Mouse (Mus musculus): ENCODE measurements at regions not wholly inside any gene's neighbourhood (a gene's known extent, or its start where the extent isn't known, plus 50 kb on each side); places are given as distances from the start of the nearest gene placed in this dataset.

DNA sequence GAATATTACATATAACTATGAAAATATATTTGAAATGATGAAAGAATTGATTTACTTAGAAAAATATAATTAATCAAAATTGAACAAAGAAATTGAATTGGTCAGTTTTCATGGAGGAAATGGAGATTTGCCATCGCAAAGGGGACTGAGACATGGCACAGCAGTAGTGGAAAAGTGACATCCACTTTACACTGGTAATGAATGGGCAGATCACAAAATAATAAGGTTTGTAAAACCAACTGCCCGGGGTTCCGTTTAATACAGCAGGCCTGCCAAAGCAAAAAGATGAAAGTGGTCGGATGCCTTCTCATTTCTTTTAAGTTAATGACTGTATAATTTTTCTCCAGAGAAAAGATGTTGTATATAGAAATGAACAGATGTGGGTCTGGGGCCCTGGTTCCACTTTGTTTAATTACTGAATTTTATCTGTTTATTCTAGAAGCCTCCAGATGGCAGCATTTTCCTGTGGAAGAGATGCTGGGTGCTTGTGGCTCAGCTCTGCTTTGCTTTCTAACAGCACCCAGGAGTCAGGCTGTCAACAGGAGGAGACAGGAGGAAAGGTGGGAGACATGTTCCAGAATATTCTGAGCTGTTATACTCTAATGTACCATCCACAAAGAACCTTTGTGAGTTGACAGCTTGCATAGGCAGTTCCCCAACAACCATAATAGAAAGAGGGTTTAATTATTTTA, 75.6 kb upstream of the Fbxl17 start:
- DNase-seq (ENCODE audit: extremely low read depth, insufficient read length, low spot score): peak; percentile 29

DNA sequence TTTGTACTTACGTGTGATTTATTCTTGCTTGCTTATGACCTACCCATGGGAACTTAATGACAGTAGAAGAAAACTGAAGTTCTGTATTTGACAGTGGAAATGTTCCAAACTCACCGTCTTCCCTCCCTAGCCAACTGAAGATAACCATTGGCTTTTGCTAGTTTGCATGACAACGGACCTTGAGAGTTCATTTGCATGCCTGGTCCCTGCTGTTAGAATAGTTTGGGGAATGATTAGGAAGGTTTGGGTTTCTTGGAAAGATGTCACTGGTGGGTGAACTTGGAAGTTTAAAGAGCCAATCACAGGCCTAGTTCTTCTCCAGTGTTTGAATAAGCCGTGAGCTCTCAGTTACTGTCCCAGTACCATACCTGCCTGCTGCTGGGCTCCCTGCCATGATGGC, 83.1 kb upstream of the Fbxl17 start:
- no peak for DNase-seq (ENCODE audit: extremely low read depth, insufficient read length, low spot score)

DNA sequence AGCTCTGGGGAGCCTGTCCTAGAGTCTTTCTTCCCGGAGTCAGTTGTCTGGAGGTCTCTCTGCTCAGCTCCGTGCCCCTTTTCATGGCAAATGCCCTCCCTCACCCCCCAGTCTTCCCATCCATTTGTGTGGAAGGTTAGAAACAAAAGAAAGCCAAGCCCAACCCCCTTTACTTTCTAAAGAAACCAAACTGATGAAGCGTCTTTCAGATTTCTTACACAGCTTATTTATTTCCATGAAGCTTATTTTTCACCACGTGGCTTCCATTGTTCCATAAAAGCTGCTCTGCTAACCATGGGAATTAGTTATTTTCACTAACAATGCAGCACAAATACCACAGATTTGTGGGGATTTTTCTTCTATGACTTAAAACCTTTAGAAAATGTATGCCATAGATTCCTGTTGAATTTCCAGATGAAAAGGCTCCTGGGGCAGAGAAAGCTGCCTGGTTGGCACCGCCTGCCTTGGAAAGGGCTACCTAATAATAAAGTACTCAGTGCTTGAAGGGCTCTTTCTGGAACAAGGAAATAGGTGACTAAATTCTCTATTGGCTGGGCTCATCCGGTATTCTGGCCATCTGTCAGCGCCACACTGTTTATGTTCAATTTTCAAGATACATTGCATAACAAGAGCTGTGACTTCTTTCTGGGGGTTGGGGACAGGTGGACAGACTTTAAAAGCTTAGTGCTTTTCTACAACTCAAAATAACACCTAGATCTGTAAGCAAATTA, 107.4 kb upstream of the Fbxl17 start:
- no peak for DNase-seq (ENCODE audit: extremely low read depth, insufficient read length, low spot score)

DNA sequence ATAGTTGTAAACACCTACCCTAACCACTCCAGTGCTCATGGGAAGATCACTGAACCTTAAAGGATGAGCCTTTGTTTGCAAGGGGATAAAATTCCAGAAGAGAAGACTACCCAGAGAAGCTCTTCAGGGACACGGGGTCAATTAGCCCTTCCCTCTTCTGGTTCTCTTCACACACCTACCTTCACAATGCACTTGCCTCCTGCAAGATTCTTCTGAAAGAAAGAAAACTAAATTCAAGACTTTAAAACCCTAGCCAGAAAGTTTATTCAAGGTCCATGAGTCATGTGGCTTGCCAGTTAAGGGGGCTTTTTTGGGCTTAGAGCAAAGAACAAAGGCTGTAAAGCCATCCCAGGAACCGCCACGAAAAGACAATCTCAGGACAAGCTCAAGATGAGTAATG, 122.9 kb upstream of the Fbxl17 start:
- no peak for DNase-seq (ENCODE audit: extremely low read depth, insufficient read length, low spot score)

DNA sequence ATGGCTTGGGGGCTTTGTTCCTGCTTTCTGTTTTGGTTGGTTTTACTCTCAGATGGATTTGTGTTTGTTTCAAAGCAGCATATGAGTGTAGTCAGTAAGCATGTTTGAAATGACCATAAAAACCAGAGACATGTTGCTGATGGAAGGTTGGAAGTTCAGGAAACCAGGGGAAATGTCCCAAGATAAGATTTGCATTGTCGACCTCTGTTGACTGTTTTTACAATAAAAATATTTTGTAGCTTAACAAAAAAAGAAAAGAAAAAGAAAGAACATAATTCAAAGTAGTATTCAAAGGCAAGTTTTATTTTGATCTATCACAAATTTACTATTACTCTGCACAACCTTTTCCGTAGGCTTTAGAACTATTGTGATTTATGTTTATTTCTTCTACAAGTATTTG, 137.8 kb upstream of the Fbxl17 start:
- DNase-seq (ENCODE audit: extremely low read depth, insufficient read length, low spot score): no peak

DNA sequence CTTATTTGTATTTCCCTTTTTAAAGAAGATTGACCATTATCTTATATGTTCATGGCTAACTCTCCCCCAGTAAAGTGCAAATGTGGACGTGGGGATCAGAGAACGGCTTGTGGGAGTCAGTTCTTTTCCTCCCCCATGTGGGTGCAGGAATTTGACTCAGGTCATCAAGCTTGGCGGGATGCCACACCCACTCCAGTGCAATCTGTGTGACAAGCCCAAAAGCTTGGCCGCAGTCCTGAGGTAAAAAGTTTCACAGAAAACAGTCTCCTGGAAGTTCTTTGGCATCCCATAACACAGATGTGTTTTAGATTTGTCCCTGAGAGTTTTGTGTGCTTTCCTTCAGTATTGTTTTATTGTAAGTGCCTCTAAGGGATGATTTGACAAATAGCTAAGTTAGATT, 144.6 kb upstream of the Fbxl17 start:
- DNase-seq (ENCODE audit: extremely low read depth, insufficient read length, low spot score): no peak

DNA sequence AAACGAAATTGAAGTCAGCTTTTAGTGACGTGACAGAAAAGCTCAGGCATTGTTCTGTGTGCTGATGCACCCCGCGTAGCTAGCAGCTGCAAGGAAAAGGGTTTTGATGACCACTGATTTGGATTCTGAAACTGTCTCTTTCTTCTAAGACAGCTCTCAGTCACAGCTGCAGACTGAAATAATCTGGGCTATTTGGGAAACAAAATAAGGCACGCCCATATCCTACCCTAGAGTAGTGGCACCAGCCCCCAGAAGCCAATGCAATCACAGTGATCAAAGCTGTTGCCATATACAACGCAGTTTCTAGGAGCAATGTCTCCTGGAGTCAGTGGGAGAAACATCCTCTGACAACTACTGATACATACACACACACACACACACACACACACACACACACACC, 157.9 kb upstream of the Fbxl17 start:
- no peak for DNase-seq (ENCODE audit: extremely low read depth, insufficient read length, low spot score)

DNA sequence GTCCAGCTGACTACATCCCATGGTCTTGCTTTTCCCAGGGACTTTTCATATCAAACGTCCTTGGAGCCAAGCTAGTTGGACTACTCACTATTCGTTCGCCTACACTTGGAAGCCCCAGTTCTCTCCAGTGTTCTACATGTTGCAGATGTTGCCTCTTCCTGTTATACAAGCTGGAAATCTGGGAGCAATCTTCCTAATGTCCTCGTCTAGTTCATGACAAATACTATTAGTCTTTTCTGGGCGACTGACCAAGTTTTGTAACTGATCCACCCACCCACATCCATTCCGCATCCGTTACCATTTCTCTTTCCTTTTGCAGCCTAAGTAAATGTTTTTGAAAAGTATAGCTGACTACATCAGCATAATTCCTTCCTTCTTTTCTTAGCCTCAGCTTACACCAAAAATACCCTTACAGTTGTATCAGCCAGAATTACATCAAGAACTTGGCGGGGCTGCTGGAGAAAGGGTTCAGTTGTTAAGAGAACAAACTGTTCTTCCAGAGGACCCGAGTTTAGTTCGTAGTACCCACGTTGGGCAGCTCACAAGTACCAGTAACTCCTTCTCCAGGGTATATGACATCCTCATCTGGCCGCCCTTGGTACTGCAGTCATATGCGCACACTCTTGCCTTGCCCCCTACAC, 161.1 kb upstream of the Fbxl17 start:
- DNase-seq (ENCODE audit: extremely low read depth, insufficient read length, low spot score): no peak

DNA sequence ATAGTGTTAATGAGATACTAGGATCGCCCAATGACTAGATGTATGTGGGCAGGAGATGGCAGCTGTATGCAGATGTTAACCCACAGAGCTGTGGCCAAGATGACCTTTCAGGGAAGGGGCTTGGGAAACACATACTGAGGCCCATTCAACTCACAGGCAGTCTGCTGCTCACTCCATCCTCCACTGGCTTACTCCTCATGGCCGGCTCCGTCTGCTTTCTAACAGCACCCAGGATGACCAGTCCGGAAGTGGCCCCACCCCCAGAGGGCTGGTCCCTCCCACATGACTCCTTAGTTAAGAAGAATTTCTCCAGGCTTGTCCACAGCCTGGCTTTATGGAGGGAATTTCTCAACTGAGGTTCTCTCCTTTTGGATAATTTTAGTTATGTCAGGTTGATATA, 161.8 kb upstream of the Fbxl17 start:
- DNase-seq (ENCODE audit: extremely low read depth, insufficient read length, low spot score): peak; percentile 47

DNA sequence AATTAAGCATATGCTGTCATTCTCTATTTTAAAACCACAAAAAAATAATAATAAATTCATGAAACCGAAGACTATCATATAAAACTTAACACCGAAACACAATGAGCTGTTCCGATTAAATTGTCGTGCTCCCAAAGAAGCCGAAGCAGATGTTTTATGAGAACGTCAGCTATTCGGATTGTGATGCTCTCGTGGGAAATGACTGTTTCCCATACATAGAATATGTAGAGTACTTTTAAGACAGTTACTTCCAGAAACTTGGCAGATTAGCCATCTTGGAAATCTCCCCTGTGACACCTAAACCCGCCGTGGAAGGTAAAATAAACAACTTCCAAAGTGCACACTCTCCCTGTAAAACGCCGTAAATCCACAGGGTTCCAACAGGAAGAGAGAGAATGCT, 162.4 kb upstream of the Fbxl17 start:
- DNase-seq (ENCODE audit: extremely low read depth, insufficient read length, low spot score): no peak

DNA sequence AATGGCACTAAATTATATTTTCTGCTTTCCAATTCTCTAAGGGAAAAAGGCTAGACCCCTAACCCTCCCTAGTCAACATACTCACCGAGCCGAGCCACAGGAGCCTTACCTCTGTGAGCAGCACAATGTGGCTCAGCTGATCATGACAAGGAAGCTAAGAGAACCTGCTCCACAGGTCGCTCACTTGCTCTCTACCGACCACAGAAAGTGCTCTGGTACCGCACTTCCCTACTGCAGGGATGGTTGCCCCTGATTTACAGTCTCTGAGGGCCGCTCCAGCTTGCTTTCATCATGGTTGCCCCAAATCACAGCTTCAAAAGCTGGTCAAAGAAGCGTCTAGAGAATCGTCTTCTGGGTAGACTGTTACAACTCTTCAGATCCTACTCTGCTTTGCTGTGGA, 177.0 kb upstream of the Fbxl17 start:
- DNase-seq (ENCODE audit: extremely low read depth, insufficient read length, low spot score): no peak

DNA sequence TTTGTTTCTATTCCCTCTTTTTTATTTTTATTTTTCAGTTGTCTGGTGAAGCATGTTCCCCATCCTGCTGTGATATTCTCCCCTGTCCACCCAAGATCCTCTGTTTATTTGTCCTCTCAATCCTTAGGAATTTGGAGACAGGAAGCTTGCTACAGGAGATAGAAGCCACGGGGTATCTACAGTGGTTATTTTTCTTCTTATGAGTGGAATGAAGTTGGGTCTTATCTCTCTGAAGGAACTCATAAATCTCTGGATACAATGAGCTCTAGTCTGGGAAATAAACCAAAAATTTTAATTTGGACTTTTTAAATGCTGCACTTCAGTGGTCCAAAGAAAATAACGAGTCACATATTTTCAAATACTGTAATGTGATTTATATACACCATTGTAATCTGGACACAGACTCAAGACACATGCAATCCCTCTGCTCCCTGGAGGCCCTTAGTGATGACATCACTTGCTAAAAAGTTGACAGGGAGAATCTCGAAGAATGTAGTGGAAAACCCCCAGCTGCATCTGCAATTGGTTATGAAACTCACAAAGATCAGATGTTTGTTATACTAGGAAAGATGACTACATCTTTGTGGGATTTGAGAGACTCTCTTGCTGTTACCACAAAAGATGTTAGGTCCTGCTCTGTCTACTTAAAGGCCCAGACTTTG, 178.3 kb upstream of the Fbxl17 start:
- DNase-seq (ENCODE audit: extremely low read depth, insufficient read length, low spot score): peak; percentile 65

DNA sequence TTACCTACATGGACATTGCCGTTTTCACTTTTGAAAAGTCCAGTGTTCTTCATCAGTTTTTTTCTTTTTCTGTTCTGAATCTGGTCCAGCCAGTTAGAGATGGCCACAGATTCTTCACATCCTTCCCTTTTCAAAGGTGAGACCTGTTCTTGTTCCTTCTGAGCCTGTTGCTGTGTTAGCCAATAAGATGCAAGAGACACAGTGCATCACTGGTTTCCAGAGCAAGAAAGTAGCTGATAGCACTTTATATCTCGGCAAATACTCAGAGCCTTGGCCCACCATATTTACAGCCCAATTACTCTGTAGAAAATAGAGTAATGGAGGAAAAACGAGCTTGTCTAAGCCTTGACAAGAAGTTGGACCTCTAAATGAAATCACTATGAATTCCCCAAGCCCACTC, 180.7 kb upstream of the Fbxl17 start:
- no peak for DNase-seq (ENCODE audit: extremely low read depth, insufficient read length, low spot score)

DNA sequence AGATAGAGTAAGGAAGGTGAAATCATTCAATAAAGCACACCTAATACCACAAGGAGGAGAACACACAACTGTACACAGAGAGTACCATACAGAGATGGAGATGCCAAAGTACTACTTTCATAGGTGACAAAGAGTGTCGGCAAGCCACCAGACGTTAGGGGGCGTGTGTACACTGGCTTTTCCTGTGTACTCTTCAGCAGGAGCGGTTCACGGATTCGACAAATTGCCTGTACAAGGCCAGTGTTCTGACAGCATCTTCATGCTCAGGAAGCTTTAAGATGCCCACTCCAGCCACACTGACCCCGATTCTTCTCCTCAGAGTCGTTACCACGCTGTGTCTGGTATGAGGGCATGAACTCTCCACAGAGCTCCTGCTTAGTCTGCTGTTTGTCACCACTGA, 179.5 kb upstream of the Fer start:
- DNase-seq (ENCODE audit: extremely low read depth, insufficient read length, low spot score): no peak

DNA sequence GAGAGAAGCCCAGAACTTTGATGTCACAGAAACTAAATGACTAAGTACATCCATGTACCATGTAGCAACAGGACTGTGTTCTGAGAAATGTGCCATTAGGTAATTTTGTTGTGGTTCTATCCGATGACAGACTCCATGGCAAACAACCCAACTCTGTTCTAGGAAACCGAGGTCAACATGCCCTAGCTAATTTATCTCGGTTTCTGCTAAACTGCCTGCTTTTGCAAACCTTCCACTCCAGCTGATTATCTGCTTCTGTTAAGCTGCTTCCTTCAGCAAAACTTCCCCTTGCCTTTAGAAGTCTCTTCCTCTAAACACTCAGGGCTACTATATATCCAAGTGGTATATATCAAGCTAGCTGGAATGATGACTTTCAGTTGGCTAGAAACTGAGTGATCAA, 178.8 kb upstream of the Fer start:
- DNase-seq (ENCODE audit: extremely low read depth, insufficient read length, low spot score): no peak

DNA sequence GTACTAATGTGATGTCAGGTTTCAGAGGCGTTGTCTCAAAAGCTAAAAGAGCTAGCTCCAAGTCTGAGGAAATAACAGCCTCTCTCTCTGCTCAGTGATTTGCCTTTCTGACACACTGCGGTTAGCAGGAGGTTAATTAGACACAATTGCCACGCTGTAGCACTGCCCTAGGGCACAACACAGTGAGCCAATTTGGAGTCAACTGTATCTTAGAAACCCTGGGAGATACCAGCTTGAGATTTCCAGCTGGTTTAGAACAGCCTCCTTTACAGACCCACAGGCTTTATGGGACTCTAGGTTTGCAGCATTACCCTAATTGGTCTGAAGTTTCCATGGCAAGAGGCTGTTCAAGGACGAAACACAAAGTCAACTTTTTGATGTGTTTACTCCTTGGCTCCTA, 176.9 kb upstream of the Fer start:
- DNase-seq (ENCODE audit: extremely low read depth, insufficient read length, low spot score): no peak

DNA sequence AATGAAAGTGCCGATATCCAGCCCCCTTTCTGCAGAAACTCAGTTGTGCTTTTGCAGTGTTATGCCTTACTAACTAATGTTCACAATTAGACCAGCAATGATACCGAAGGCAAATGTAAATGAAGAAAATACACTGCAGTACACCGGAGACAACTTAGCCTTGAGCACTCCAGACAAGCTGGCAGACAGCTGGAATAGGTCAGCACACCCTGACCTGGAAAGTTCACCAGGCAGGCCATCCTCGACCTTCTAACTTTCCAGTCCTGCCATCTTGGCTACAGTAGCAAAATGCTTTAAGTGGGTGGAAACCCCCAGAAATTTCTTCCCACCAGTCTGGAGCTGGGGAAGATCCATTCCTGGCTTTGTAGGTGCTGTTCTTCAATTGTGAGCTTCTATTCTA, 176.5 kb upstream of the Fer start:
- DNase-seq (ENCODE audit: extremely low read depth, insufficient read length, low spot score): no peak

DNA sequence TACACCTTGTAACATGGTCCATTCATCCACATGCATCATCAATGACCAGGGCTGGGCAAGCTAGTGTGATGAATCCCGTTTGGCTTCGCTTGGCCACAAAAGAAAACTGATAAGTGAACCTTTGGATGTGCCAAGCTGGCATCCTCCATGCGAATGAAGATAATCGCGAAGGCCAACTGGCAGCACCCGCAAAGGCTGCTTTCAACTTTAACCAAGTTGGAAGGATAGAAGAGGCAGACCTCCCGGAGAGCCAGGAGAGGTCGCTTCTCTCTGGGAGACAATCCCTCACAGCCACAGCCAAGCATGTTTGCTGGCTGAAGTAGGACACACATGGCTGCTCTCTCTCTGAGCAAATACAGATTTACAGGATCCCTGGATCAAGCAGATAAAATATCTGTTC, 173.6 kb upstream of the Fer start:
- no peak for DNase-seq (ENCODE audit: extremely low read depth, insufficient read length, low spot score)

DNA sequence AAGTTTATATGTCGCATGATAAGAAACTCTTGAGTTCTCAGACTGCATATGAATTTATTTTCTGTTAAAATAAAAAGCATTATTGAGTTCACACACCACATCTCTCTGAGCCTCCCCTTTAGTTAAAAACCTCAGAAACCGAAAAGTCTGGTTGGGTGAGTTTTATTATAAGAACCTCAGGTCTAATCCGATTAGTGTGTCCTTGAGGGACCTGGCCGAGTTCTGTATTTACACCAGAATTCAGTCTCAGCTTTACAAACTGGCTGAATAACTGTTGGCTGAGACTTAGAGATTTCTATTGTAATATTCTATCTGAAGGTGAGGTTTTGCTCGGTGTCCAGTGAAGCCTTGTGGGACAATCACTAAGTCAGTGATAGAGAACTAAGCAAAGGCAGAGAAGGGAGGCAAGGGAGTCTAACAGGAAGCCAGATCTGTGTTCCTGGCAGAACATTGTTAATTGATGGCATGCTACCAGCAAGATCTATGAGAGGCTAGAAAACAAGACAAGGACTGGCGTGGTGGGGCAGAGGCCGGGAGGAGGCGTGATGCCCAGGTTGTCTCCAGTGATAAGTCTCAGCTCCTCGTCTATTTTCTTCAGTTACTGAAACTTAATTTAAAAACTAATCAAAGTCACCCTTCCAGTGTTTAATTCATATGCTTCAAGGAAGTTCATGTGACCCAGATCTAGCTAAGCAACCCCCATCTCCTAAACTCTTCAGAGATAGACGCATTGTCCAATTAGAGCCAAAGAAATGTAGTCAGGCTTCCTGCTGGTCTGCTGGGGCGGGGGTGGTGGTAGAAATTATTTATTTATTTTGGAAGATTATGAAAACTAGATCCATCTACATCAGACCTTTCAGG, 171.8 kb upstream of the Fer start:
- DNase-seq (ENCODE audit: extremely low read depth, insufficient read length, low spot score): no peak

DNA sequence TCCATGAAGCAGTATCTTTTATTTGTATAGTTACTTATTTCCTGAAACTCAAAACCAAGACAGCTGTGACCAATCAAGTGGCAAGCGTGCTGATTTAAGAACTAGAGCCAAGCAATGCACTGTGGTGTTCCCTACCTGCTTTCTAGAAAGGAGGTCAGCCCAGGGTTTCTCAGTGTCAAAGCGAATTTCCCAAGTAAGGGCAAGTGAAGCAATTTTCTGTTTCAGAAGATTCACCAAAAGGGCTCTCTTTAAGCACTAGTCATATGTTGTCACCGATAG, 171.2 kb upstream of the Fer start:
- DNase-seq (ENCODE audit: extremely low read depth, insufficient read length, low spot score): no peak

DNA sequence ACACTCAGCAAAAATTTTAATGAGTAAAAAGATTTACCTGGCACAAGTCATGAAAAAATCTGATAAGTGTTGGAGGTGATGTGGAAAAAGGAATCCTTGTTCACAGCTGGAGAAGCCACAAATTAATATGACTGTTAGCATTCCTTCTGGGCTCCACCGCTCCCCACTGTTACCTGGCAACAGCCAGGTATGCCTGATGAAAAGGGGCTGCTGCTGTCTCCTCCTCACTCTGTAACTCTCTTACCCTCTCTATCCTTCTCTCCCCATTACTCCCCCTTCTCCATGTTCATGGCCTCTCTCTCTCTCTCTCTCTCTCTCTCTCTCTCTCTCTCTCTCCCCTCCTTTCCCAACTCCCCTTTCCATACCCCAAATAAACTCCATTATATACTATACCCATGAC, 169.6 kb upstream of the Fer start:
- no peak for DNase-seq (ENCODE audit: extremely low read depth, insufficient read length, low spot score)

Measured in 3134 (cell line).